Mouse (Mus musculus): Measurements from ENCODE around the gene Nhsl2.

DNA sequence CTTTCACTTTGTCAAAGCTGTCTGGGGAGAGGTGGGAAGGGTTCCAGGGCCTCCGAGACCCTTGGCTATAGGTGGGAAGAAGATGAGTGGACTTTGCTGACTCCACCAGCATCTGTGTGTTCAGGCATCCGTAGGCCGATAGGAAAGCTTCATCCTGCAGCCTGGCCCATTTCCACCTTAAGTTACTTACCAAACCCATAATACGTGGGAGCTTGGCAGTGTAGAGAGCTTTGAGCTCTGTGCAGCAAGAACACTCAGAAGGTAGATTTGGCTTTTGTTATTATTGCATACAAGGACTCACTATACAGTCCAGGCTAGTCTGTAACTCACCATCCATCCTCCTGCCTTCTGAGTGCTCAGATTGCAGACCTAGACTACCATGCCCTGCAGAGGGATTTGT is 112.7 kb downstream of the Nhsl2 start:
- TF ChIP-seq POLR2A (IDR thresholded peaks at IDR 0.05; ENCODE audit: control insufficient read depth, low read depth, low read length) (no peak), CTCF (IDR thresholded peaks at IDR 0.05; ENCODE audit: control insufficient read depth, insufficient read depth, insufficient replicate concordance, low read depth, low read length) (no peak)
